Mouse (Mus musculus) CD4-positive, CD25-positive, alpha-beta regulatory T cell, adult 9 weeks (primary cell): ENCODE measurements around the gene Prr14l. TPM values are rescaled to one million over a fixed set of nuclear protein-coding genes. Genes with fewer than 3 reads are reported as not detected.

ENCODE experiments used
- polyA plus RNA-seq: library from polyadenylated mRNA; unstranded; fragments of 100-300 nt; shearing (Covaris generic); gene quantifications from one replicate; pipeline ENCODE4 v1.2.1, GENCODE M21; 2017

The Prr14l gene
- 39.4 TPM for polyA plus RNA-seq

GRCm38 (mm10) chr5:32853731-32854507 lies at the start of gene Prr14l:
Prr14l (minus strand) TSS chr5:32854256.

GRCm38 (mm10) chr5:32863253-32864228 lies 9.5 kb upstream of the Prr14l start, which contains the start of gene Depdc5:
Depdc5 (plus strand) TSS chr5:32863701.

GRCm38 (mm10) chr5:32827009-32827408 lies 27.0 kb downstream of the Prr14l start, which contains the start of gene Gm20671:
Gm20671 (minus strand) TSS chr5:32827109.

GRCm38 (mm10) chr5:32785313-32785915 lies 68.6 kb downstream of the Prr14l start, which contains the start of gene Pisd:
Pisd (minus strand) TSS chr5:32785646.

Other genes starting within 250 kb of the Prr14l start
- gene Yes1, start 243.1 kb downstream of the Prr14l start, polyA plus RNA-seq, result 0.65 TPM
- 127 TPM for gene Pisd, start 68.6 kb downstream of the Prr14l start, polyA plus RNA-seq
- not detected for gene Gm20671, start 27.1 kb downstream of the Prr14l start, polyA plus RNA-seq
- gene Depdc5, start 9.4 kb upstream of the Prr14l start, polyA plus RNA-seq, result 31.0 TPM
- 133 TPM for gene Ywhah, start 164.6 kb upstream of the Prr14l start, polyA plus RNA-seq
- not detected for gene Slc5a1, start 250.0 kb upstream of the Prr14l start, polyA plus RNA-seq